Mouse (Mus musculus) ES-Bruce4 (cell line): ENCODE measurements around the gene Mamdc4.

Experiments used
- CTCF ChIP-seq: IDR thresholded peaks from one replicate; pipeline ENCODE4 v1.8.1; 2011; ENCODE audit warnings: low read depth, low read length
- POLR2A ChIP-seq: IDR thresholded peaks from one replicate; pipeline ENCODE4 v1.8.1; 2011; ENCODE audit warnings: low read length; ENCODE audit not compliant: insufficient read depth

DNA sequence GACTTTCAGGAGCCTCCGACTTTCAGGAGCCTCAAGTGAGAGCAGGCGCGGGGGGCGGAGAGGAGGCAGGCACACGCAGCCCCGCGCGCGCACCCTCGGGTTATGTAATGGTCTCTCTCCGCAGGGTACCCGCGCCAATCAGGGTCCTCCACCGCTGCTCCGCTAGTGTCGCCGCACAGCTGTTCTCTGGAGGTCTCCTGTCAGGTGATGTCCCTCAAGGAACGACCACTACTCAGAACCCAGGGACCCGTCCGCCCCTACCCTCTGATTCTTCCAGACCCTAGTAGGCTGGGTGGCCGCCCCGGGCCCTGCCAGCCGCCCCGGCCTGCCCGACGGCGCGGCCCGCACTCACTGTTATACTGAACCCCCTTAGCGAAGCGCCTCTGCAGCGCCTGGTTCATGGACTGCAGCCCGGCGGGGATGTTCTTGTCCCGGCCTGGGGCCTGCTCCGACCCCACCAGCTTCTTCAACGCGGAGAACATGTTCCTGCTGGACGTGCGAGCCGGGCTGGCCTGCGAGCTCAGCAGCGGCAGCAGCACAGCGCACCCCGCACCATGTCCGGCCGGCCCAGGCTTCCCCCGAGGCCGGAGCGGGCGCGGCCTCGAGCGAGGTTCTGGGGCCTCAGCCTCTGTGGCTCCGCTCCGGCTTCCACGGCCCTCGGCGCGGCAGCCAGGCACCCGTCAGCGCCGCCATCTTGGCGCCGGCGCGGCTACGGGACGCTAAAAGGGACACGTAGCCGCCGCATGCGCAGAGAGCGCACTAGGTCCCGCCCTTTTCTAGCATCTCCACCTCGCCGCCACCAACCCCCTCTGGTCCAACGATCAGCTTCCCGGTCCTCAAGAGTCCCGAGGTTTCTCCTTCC is 33.3 kb upstream of the Mamdc4 start, which contains the start of gene Rabl6:
- TF ChIP-seq CTCF (no peak), POLR2A (no peak)
